Mouse (Mus musculus) embryo, embryonic 11 days (tissue): Measurements from ENCODE around the gene Rnf208.

Source experiments
- DNase-seq: peaks from one replicate; pipeline ENCODE4 v3.0.0-alpha.2; 2015

Gene Rnf208

DNA sequence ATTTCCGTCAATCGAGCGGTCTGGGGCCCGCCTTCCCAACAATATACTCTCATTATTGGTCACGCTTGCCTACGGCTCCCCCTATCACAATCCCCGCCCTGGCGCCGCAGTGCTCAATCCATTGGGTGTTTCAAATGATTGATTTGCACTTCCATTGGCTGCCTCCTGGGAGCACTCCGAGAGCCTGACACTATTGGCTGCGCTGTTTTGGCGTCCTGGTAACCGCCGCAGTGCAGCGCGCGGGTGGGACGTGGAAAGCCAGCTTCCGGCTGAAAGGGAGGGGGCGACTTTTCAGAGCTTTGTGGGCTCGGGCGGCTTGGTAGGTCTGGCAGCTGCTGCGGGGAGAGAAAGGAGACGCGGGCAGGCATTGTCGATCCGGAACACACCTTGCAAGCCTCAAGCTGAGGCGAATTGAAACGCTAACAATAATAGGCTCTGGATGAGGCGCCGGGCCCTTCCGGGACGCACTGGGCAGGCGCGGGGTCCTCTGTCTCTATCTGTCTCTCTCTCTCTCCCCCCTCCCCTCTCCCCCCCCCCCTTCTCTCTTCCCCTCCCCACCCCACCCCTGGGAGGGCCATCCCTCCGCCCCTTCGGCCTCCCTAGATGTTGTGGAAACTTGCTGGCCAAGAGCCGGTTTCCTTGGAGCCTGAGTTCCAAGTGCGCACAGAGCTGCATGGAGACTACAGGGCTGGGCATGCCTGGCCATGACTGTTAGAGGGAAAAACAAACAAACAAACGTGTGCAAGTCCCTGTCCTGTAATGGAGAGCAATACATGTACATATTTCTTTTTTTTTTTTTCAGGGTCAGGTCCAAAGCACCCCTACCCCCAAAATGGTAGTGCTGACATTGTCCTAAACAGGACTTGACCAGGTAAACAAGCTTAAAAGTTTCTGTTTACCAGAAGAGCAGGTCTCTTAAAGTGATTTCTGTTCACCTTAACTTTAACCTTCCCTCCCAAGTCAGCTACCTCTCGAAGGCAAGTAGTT lies 17.0 kb upstream of the Rnf208 start:
- peak; percentile 100 for DNase-seq

DNA sequence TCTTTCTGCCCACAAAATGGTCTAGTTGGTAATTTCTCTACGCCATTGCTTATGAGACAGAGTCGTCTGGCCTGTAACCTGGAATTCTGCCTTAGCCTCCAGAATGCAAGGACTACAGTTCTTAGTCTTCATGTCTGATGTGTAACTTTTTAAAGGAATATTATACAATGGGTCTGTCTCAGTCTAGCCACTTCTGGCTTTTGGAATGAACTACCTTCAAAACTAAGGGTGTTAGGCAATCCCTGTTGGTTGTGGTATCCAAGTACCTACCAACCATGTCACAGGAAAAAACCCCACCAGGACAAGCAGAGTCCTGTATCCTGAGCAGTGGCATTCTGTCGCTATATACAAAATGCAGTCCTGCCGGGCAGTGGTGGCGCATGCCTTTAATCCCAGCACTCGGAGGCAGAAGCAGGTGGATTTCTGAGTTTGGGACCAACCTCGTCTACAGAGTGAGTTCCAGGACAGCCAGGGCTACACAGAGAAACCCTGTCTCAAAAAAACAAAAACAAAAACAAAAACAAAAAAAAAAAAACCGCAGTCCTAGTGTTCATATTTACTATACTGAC lies 16.2 kb upstream of the Rnf208 start:
- no peak for DNase-seq

DNA sequence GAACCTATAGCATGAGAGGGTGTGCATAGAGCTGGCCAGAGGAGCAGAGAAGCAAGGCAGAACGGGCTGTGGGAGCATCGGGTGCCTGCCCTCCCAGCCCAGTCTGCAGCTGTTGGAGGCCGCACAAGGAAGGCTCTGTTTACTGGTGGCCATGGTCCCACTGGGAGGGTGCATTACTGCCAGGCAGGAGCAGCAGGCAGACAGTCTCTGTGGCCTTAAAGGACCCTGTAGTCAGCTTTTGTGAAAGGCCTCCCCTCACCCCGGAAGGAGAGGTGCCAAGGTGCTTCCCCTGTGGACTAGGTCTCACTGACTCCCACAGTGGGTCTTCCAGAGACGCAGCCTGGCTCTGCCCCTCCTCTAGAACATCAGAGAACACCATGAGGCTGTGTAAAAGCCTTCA lies 15.2 kb upstream of the Rnf208 start:
- DNase-seq, result no peak

DNA sequence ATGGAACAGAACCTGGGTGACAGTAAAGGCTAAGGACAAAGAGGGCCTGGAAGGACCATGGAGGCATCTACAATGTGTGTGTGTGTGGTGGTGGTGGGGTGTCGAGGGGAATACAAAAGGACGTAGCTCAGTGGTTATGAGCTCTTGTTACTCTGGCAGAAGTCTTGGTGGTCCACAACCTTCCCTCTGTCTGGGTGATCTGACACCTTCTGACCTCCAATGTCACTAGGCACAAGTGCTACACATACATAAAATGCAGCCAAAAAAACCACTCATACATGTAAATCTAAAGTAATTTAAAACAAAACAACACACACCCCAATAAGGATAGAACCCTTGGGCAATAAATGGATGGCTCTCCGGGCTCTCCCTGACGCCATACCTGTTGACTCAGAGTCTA lies 14.6 kb upstream of the Rnf208 start:
- DNase-seq, result no peak

DNA sequence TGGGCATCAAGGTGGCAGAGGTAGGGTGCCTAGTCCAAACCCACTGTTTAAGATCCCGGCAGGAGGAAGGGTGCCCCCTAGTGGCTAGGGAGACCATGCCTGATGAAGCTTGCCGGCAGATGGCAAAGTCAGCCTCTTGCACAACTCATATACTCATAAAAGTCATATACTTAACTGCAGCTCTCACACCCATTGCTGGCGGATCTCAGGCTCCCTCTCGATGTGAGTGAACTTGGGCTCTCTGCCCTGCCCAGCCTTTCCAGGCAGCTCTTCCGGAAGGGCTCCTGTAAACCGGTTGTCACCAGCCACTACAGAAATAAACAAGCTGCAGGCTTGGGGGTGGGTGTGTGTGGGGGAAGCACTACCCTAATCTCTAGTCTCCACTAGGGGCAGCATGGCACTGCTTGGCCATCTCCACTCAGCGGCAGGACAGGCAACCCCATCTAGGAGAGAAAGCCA lies 13.6 kb upstream of the Rnf208 start:
- DNase-seq, result peak; percentile 90

DNA sequence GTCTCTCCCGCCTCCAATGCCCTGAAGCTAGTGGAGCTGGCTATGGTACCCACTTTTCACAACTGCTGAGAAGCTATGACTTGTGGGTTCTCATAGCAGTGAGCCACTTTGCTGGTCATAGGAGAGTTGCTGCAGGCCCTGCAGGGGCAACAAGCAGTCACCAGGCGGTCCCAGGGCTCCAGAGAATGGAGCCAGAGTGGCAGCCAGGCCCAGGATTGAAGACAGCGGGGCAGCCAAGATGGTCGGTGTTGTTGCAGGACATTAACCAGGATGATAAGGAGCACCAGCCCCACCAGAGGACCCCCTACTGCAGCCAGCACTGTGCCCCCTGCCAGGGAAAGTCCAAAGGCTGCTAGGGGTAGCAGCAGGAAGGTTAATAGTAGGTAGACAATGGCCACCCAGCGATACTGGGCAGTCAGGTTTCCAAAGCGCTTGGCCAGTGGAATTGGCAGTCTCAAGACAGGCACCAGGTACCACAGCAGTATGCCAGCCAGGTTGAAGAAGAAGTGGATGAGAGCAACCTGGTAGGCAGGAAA lies 13.0 kb upstream of the Rnf208 start:
- DNase-seq, result no peak

DNA sequence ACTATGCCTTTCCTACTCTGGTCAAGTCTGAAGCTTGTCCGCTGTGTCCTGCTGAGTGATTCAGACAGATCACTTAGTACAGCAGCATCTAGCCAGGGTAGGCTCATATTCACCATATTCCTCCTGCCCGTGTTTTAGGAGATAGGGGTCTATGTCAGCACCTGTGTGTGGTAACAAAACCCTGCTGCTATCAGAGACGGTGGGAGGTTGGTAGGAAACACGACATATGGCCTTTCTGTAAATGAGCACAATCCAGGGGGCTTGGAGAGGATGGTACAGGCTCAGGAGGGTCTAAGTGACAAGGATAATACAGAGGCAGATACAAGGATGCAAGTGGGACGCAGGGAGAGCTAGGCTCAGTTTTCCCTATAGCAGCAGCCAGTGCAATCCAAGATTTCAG lies 12.5 kb upstream of the Rnf208 start:
- DNase-seq, result no peak

DNA sequence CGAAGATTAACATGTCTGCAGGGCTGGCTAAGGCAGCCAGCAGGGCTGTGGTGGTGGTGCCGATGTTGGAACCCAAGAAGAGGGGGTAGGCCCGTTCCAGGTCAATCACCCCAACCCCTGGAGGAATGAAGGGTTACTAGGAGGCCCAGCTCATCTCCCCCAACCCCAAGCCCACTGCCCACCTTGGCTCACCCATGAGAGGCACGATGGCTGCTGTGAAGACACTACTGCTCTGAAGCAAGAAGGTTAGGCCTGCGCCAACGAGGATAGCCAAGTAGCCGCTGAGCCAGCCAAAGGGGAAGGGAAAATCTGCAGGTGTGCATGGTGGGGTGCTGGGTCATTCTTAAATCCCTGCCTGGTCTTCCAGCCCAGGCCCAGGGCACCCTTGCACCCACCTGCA lies 11.5 kb upstream of the Rnf208 start:
- no peak for DNase-seq

DNA sequence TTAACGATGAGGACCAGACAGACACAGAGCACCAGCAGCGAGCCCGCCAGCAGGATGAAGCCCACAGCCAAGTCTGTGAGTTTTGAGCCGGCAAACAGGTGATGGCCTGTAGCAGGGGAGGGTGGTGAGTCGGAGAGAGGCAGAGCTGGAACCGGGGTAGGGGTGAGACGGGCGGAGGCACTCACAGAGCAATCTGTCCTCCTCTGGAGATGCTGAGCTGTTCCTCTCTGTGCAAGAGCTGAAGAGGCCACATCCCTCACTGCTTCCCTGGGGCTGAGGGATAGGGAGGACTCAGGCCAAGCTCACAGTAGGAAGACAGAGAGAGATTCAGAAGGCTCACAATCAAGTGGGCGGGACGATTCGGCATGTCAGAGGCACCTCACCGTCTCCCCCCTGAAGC lies 11.0 kb upstream of the Rnf208 start:
- DNase-seq, result no peak

DNA sequence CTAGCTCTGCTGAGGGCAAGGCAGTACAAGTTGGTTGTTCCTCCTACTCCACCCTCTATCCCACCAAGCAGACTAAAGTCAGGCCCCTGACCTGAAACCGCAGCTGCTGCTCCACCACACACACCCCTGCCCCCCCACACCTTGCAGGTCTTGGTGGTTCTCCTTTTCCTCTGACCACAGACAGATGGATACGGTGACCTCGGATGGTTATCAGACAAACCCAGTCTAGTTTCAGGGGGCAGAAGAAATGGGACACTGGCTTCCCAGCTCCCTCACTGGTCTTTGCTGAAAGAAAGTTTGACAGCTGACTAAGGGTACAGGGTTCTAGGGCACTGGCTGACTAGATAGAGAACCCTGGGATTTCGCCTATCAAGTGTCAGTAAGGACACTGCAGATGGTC lies 8.6 kb upstream of the Rnf208 start:
- DNase-seq, result no peak

DNA sequence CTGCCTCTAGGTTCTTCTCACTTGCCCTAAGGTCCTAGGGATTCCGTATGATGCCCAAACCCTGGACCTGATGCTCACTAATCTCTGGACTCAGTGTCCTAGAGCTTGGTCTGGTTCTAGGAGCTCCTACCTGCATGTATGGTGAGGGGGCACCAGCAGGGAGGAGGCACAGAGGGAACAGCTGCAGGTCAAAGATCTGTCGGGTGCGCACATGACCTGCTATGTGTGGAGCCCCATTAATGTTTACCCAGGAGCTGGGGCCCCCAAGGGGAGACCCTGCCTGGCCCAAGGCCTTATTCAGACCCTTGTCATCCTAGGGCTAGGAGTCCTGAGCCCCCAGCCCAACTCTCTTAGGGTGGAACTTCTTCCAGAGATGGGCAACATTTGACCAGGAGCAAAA lies 8.0 kb upstream of the Rnf208 start, which contains the start of gene Slc34a3:
Gene Slc34a3, minus strand, starts transcription at position 315 of the 400 bp plus-strand sequence.
- DNase-seq, result no peak

DNA sequence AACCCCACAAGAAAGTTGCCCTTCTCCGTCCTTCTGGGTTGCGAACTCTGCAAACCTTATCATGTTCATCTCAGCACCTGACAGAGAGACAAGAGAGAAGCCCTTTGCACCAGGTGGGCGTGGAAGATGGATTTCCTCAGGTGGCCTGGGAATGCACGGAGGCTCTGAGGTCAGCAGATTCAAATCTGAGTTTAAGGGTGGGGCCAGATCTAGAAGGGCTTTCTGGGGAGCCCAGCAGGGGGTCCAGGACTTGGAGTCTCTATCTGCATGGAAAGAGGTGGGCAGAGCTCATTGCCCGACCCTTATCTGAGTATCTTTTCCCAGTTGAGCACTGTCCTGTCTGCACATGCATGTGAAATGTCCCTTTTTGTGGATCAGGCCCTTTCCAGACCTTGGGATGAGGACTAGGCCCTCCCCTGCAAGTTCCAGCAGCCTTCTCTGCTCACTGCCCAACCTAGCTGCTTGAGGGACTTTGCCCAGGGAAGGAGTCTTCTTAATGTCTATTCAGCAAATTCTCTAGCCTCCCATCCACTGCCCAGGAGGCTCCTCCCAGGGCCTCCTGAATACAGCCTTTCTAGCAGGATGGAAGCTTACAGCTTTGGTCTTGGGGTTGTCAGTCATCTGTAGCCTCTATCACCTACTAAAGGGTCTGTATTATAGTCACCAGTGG lies 7.4 kb upstream of the Rnf208 start:
- no peak for DNase-seq

DNA sequence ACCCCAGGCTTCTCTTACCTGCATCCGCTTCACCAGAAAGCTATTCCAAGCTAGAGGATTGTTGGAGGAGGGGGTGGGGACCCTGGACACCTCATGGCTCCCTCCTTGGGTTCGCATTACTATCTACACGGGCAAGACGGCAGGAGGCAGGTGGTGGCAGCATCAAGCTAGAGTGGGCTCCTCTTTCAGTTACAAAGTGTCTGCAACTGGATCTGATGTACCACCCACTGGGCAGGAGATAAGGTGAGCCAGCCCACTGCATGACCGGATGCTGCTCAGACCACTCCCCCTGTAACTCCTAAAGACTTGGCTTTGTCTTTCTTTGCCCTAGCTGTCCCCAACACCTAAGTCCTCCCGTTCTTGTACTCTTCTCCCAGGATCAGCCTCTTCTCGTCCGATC lies 5.4 kb upstream of the Rnf208 start, which contains the start of gene Rnf224:
Gene Rnf224, minus strand, starts transcription at position 174 of the 400 bp plus-strand sequence.
- no peak for DNase-seq

DNA sequence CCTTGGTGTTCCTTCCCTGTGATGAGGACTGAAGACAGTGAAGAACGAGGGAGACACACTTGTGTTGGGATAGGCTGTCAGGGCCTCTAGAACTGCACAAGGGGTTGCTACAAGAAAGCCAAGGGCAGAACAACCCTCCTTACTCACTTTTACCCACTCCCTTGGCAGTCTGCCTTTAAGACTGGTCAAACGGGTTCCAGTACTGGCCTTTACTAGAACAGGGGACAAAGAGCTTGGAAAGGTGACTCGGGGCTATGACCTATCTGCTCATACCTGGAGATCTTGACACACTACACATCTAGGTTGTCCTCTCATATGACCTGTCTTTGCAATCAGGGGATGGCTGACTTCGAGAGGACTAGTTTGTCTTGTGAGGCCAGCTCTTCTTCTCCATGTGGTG lies 4.5 kb upstream of the Rnf208 start:
- DNase-seq, result no peak

DNA sequence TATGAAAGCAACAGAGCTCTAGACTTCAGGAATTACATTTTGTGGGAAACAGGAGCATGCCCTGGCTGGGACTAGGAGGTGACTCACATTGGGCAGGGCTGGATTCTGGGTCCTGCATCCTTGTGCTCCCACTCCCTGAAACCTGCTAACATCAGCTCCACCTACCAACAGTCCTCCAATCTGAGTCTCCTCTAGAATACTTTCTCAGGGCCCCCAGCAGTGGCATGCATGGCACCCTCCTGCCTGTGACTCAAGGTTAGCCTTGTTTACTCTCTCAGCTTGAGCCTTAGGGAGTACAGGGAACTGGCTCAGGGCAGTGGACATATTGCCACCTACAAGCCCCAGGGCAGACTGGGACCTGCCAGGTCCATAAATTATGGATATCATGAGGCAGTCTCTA lies 3.9 kb upstream of the Rnf208 start:
- no peak for DNase-seq

DNA sequence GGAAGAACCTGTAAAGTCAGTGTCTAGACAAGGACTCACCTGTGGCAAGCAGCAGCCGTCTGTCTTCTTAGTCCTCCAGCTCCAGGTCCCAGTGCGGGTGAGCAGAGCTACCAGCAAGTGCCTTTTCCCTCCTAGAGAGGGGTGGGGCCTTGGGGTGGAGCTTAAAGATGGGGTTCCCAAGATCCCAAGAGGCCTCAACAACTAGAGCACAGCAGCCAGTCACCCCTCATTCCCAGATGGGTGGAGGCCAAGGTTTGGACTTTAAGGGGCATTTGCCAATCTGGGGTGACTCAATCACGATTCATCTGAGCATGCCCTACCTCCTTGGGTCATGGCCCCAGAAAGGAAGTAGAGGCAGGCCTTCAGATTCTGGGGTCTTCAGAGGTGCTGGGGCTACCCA lies 2.3 kb upstream of the Rnf208 start:
- no peak for DNase-seq

DNA sequence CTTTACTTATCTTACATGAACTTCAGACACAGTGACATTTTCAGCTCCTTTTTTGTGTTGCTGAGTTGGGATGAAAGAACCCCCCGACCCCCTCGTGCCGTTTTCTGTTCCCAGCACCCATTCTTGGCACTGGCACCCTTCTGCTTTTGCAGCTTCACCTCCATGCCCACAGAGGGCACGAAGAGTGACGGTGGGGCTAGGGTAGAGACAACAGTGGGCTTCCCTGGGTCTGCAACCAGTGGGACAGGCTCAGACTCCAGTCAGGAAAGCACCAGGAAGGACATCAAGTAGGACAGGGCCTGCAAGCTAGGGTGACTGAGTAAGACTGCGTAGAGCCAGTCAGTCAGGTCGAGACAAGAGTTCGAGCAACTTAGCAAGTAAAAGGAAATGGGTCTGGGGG lies 1.7 kb upstream of the Rnf208 start:
- DNase-seq, result no peak

DNA sequence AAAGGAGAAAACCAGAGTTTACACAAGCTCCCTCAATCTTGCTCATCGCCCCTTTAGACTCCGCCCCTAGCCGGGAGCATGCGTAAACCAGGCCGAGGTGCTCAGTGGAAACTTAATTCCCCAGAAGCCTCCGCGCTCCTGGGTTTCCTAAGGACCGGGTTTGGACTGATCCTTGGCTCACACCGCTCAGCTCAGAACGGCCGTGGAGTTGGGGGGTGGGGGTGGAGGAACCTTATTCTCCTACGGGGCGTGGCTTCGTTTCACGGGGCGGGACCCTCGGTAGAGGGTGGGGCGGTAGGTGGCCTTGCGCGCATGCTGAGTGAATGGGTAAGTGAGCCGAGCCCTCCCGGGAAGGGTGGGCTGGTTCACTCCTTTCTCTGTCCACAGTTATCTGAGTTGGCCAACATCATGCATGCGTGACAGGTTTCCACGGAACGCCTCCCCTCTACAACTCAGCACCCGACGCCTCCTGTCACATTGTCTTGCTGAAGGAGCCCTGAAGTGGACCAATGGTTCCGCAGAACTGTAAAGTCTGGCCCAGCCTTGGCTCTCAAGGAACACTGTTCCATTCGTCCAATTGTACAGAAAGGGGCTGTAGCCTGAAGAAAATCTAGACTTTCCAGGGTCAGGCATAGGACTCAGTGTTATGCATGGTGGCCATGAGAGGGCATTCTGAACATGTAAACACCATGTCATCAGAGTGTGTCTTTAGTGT lies 1.2 kb upstream of the Rnf208 start:
- peak; percentile 89 for DNase-seq

DNA sequence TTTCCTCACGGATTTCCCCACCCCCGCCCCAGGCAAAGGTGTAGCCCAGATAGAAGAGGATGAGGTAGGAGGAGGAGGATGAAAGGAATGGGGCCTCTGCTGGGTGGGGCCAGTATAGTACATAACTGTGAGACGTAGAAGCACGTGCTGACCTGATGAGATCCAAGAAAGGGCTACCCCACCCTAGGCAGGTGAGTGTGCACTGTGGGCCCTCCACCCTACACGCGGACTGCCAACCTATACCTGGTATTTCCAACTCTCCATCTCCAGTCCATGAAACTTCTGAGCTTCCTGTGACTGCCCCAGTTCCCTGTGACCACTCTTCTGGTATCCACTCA lies 648 bp upstream of the Rnf208 start:
- DNase-seq, result no peak

DNA sequence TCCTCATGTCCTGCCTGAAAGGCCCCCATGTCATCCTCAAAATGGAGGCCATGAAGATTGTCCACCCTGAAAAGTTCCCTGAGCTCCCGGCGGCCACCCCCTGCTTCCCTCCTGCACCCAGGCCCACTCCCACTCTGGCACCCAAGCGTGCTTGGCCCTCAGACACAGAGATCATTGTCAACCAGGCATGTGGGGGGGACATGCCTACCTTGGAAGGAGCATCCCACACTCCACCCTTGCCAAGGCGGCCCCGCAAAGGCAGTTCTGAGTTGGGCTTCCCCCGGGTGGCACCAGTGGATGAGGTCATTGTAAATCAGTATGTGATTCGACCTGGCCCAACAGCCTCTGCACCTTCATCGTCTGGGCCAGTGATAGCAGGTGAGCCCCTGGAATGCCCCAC lies 1.3 kb downstream of the Rnf208 start:
- DNase-seq, result no peak

DNA sequence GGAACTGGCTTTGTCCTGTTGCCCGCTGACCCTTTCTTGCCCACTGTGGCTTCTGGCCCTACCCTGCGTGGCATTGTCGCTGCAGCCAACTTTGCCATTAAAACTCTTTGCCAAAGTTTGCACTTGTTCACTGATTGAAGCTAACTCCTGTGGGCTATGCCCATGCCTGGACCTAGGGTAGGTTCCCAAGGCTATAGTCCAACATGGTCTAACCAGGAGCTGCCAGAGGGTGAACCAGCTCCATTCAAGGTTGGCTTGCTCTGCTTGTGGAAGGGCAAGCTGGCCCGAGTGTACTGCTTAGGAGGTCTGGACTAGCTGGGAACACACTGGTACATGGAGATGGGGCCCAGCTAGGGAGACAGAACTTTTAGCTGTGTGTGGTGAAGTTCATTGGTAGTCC lies 2.1 kb downstream of the Rnf208 start:
- no peak for DNase-seq

DNA sequence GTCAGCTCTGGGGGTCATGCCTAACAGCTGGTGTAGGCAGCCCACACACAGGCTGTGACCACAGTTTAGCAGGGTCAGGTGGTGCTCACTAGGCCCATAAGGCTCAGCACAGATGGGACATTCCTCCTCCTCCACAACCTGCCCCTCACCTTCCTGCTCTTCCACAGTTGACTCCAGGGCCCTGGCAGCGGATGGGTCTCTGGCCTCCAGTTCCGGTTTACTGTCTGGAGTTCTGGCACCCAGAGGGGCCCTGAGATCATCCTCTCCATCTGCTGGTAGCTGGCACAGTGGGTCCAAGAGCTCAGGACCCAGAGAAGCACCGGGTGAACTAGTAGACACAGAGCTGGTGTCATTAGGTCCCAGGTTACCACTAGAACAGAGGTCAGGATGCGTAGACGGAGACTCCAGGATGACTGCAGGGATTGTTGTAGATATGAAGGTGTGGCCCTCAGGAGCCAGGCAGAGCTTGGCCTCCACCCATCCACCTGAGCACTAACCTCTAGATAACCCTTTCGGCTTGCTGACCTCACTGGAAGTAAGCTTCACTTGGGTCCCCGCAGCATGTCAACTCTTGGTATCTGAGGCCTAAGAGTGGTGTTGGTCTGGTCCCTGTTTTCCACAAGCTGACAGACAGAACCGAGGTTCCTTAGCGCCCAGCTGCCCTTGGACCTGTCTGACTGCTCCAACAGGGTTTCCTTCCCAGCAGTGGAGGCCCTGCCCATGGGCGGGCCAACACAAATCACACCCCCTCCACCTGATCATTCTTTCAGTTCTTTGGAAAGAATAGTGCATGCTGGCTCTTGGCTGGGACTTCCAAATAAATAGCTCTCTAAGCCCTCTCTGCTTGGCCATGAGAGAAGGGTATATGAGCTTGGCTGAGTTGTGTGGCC lies 4.4 kb downstream of the Rnf208 start, which contains the start of gene AL732309.1:
Gene AL732309.1, minus strand, starts transcription at position 681 of the 890 bp plus-strand sequence.
- DNase-seq, result no peak
